Mouse (Mus musculus) ES-Bruce4 (cell line): ENCODE data around the gene Fam167b. TPM values are rescaled to one million over a fixed set of nuclear protein-coding genes. Genes with fewer than 3 reads are reported as not detected.
"Not testable (repeated sequence)": the region's sequence is repeated elsewhere in the genome, so short reads cannot be mapped to it uniquely, and the experiment has no call there.

ENCODE experiments used
- H3K27ac ChIP-seq: 2 replicates; pipeline ENCODE4 v1.5.1; 2012; ENCODE audit warnings: low read length, inconsistent platforms; ENCODE audit not compliant: insufficient read depth
- H3K27me3 ChIP-seq: 2 replicates; pipeline ENCODE4 v1.6.1; 2012; ENCODE audit warnings: mild to moderate bottlenecking, low read length, inconsistent platforms; ENCODE audit not compliant: control insufficient read depth, poor library complexity, insufficient read depth, severe bottlenecking
- H3K36me3 ChIP-seq: 2 replicates; pipeline ENCODE4 v1.6.1; 2012; ENCODE audit warnings: inconsistent platforms, mild to moderate bottlenecking, low read length, moderate library complexity; ENCODE audit not compliant: control insufficient read depth, poor library complexity, insufficient read depth, severe bottlenecking
- H3K4me1 ChIP-seq: one replicate; pipeline ENCODE4 v1.8.1; 2011; ENCODE audit warnings: low read length; ENCODE audit not compliant: control insufficient read depth, insufficient read depth
- H3K4me3 ChIP-seq: 2 replicates; pipeline ENCODE4 v1.5.1; 2011; ENCODE audit warnings: low read depth, mild to moderate bottlenecking, low read length
- H3K9ac ChIP-seq: 2 replicates; pipeline ENCODE4 v1.6.1; 2012; ENCODE audit warnings: low read depth, mild to moderate bottlenecking, inconsistent platforms; ENCODE audit not compliant: poor library complexity, severe bottlenecking
- H3K9me3 ChIP-seq: replicated peaks from 2 replicates; pipeline ENCODE4 v1.6.1; 2012; ENCODE audit warnings: mild to moderate bottlenecking, low read length, inconsistent platforms; ENCODE audit not compliant: control insufficient read depth, poor library complexity, insufficient read depth, severe bottlenecking
- CTCF ChIP-seq: IDR thresholded peaks from one replicate; pipeline ENCODE4 v1.8.1; 2011; ENCODE audit warnings: low read depth, low read length
- EP300 ChIP-seq: IDR thresholded peaks from 2 replicates; pipeline ENCODE4 v1.6.1; 2011; ENCODE audit warnings: low read depth, low read length; ENCODE audit not compliant: insufficient read depth
- POLR2A ChIP-seq: IDR thresholded peaks from one replicate; pipeline ENCODE4 v1.8.1; 2011; ENCODE audit warnings: low read length; ENCODE audit not compliant: insufficient read depth
- polyA plus RNA-seq: library from polyadenylated mRNA; stranded (reverse); fragments of >200 nt; gene quantifications from 2 replicates; pipeline ENCODE4 v1.2.4, GENCODE M21; 2011; ENCODE audit warnings: low read depth; ENCODE audit not compliant: missing spikeins, insufficient read depth, insufficient read length

Fam167b gene
- polyA plus RNA-seq, 1 experiment, result not detected

GRCm38 (mm10) chr4:129550295-129550694, 28.1 kb downstream of the Fam167b start:
- no peak for TF ChIP-seq POLR2A
- TF ChIP-seq EP300, result no peak
- no peak for TF ChIP-seq CTCF
- H3K36me3 ChIP-seq, result no peaks in the 10 kb centered on the region; the same call in 1 of the 2 replicates
- peaks cover 1% of the 10 kb centered on the region for H3K4me1 ChIP-seq
- H3K4me3 ChIP-seq, result no peak overlapping the region
- H3K27ac ChIP-seq, result no peak overlapping the region
- H3K9ac ChIP-seq, result no peak overlapping the region
- no peaks in the 10 kb centered on the region for H3K9me3 ChIP-seq
- H3K27me3 ChIP-seq, result no peaks in the 10 kb centered on the region

DNA sequence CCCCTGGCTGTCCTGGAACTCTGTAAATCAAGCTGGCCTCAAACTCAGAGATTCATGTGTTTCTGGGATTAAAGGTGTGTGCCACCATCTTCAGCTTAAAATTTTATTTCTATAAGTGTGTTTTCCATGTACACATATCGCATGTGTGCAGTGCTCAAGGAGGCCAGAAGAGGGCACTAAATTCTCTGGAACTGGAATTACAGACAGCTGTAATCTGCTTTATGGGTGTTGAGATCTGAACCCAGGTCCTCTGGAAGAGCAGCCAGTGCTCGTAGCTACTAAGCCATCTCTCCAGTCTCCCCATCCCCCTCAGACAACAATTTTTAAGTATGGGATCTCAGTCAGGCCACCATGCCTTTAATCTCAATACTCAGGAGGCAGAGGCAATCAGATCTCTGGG, 29.0 kb downstream of the Fam167b start:
- H3K4me1 ChIP-seq, result peaks cover 4% of the 10 kb centered on the region
- H3K27ac ChIP-seq, result no peak overlapping the region
- no peak overlapping the region for H3K9ac ChIP-seq
- H3K9me3 ChIP-seq, result no peaks in the 10 kb centered on the region
- no peak for TF ChIP-seq CTCF
- TF ChIP-seq EP300, result no peak
- TF ChIP-seq POLR2A, result no peak
- no peak overlapping the region for H3K4me3 ChIP-seq
- H3K27me3 ChIP-seq, result no peaks in the 10 kb centered on the region
- H3K36me3 ChIP-seq, result no peaks in the 10 kb centered on the region; the same call in 1 of the 2 replicates

GRCm38 (mm10) chr4:129547631-129548030, 30.7 kb downstream of the Fam167b start:
- H3K36me3 ChIP-seq, H3K9ac ChIP-seq, H3K4me1 ChIP-seq, H3K4me3 ChIP-seq, H3K27ac ChIP-seq, H3K27me3 ChIP-seq, H3K9me3 ChIP-seq: not testable (repeated sequence)

DNA sequence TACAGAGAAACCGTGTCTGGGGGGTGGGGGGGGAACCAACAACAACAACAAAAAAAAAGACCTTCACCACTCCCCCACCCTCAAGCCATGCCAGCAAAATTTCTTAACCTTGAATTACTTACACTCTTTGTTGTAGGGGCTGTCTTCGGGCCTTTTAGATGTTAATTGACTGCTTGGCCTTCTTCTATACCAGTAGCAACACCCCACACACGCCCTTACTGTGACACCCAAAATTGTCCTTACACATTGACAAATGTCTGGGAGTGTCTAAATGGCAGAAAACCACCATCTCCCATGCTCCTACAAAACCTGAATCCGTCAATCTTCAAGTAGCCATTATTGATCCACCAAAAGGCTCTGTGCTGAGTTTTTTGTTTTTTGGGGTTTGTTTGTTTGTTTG, 34.2 kb downstream of the Fam167b start:
- peak overlapping the region; percentile 70 for H3K27ac ChIP-seq
- H3K27me3 ChIP-seq, result no peaks in the 10 kb centered on the region
- H3K4me1 ChIP-seq, result peaks cover 3% of the 10 kb centered on the region
- peak overlapping the region; percentile 67 for H3K9ac ChIP-seq
- H3K4me3 ChIP-seq, result no peak overlapping the region
- H3K9me3 ChIP-seq, result no peaks in the 10 kb centered on the region
- TF ChIP-seq POLR2A, result no peak
- TF ChIP-seq CTCF, result no peak
- TF ChIP-seq EP300, result no peak
- H3K36me3 ChIP-seq, result no peaks in the 10 kb centered on the region; the same call in 1 of the 2 replicates

DNA sequence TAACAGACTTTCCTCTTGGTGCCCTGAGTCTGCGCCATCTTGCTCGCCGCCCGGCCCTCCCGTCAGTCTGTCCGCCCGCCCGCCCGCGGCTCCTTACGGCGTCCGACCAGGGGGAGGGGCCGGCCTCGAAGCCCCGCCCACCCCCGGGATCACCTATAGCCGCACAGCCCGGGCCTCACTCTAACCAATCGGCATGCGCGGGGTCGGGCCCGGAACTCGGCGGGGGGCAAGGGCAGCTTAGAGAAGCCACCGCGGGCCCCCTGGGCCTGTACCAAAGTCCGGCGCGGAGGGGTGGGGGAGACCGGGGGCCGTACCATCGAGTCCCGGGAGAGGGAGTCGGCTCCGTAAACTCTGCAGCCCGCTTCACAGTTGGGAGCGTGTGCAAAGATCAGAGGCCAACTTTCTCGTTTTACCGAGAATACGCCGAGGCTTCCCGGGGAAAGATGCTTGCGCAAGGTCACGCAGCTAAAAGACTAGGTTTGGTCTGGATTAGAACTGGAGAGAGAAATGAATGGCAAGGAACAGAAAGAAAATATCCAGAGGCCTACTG, 35.7 kb downstream of the Fam167b start, which contains the start of gene Hdac1:
Gene Hdac1 (minus strand): TSS at position 122 of the 550 bp plus-strand sequence.
- TF ChIP-seq EP300 (no peak), POLR2A (peak; percentile 48)
- Histone ChIP-seq H3K9ac (peak within 1 kb of the TSS; percentile 94), H3K9me3 (no peaks in the 10 kb centered on the region), H3K27me3 (no peaks in the 10 kb centered on the region), H3K27ac (peak within 1 kb of the TSS; percentile 88), H3K36me3 (no peaks in the 10 kb centered on the region), H3K4me1 (peaks cover 3% of the 10 kb centered on the region), H3K4me3 (peak within 1 kb of the TSS; percentile 94)

GRCm38 (mm10) chr4:129541868-129542591, 36.3 kb downstream of the Fam167b start:
- peak; percentile 66; the same call in 1 of the 2 replicates for TF ChIP-seq EP300
- TF ChIP-seq CTCF, result peak; percentile 62
- TF ChIP-seq POLR2A, result no peak
- peak overlapping the region; percentile 94 for H3K9ac ChIP-seq

More at GRCm38 (mm10) chr4:129541868-129542591, 36.3 kb downstream of the Fam167b start:
- H3K27me3 ChIP-seq, result no peaks in the 10 kb centered on the region
- H3K4me3 ChIP-seq, result peak overlapping the region; percentile 93
- no peaks in the 10 kb centered on the region for H3K9me3 ChIP-seq
- peak overlapping the region; percentile 74 for H3K27ac ChIP-seq
- H3K36me3 ChIP-seq, result no peaks in the 10 kb centered on the region
- H3K4me1 ChIP-seq, result peaks cover 3% of the 10 kb centered on the region
